Mouse (Mus musculus): ENCODE data around the gene Gm9837. TPM values are rescaled to one million over a fixed set of nuclear protein-coding genes. Genes with fewer than 3 reads are reported as not detected.

Gene Gm9837
- total and polyA plus RNA-seq, 2 experiments from 2014 or later: not detected

GRCm38 (mm10) chr11:53445562-53445961 is 24.7 kb downstream of the Gm9837 start:
- Histone ChIP-seq H3K4me3 (ENCODE audit: low read depth, low read length) (no peak overlapping the region), H3K4me1 (ENCODE audit: insufficient read depth, low read length) (no peaks in the 10 kb centered on the region), H3K9ac (replicated peaks; ENCODE audit: low read length, poor library complexity, severe bottlenecking) (no peak overlapping the region), H3K4me2 (ENCODE audit: low read depth, low read length, poor library complexity, severe bottlenecking) (no peak overlapping the region), H3K27ac (ENCODE audit: low read depth, low read length) (no peak overlapping the region), H3K9me3 (ENCODE audit: low read length) (no peaks in the 10 kb centered on the region), H3K36me3 (ENCODE audit: insufficient read depth, low read length) (no peaks in the 10 kb centered on the region), H3K27me3 (ENCODE audit: insufficient read depth, low read length) (no peaks in the 10 kb centered on the region)
- ATAC-seq (ENCODE audit: low FRiP score): no peak
- TF ChIP-seq CTCF (IDR thresholded peaks at IDR 0.05): no peak
- DNase-seq (ENCODE audit: low spot score): no peak
- WGBS: 53% methylated on average over 13 of the region's 13 CpGs

- DNase-seq (ENCODE audit: low spot score) (no peak), ATAC-seq (ENCODE audit: low FRiP score) (no peak)
- Histone ChIP-seq H3K9ac (replicated peaks; ENCODE audit: low read length, poor library complexity, severe bottlenecking) (no peak overlapping the region), H3K27ac (ENCODE audit: low read depth, low read length) (no peak overlapping the region), H3K9me3 (ENCODE audit: low read length) (no peaks in the 10 kb centered on the region), H3K4me2 (ENCODE audit: low read depth, low read length, poor library complexity, severe bottlenecking) (no peak overlapping the region), H3K27me3 (ENCODE audit: insufficient read depth, low read length) (no peaks in the 10 kb centered on the region), H3K36me3 (ENCODE audit: insufficient read depth, low read length) (no peaks in the 10 kb centered on the region), H3K4me1 (ENCODE audit: insufficient read depth, low read length) (no peaks in the 10 kb centered on the region), H3K4me3 (ENCODE audit: low read depth, low read length) (no peak overlapping the region)
- 31% methylated on average over 6 of the region's 6 CpGs for WGBS
- peak; percentile 70 for TF ChIP-seq CTCF (IDR thresholded peaks at IDR 0.05)
These were observed 26.4 kb downstream of the Gm9837 start for GRCm38 (mm10) chr11:53443861-53444260.

- no peak for ATAC-seq (ENCODE audit: low FRiP score)
- WGBS: 42% methylated on average over 12 of the region's 12 CpGs
These were observed 28.4 kb downstream of the Gm9837 start for GRCm38 (mm10) chr11:53441921-53442320.

GRCm38 (mm10) chr11:53436338-53436737 is 33.9 kb downstream of the Gm9837 start:
- no peak overlapping the region for H3K4me2 ChIP-seq (ENCODE audit: low read depth, low read length, poor library complexity, severe bottlenecking)
- WGBS: 86% methylated on average over 6 of the region's 6 CpGs
- no peak for ATAC-seq (ENCODE audit: low FRiP score)
- no peak for DNase-seq (ENCODE audit: low spot score)
- H3K27me3 ChIP-seq (ENCODE audit: insufficient read depth, low read length): no peaks in the 10 kb centered on the region
- H3K36me3 ChIP-seq (ENCODE audit: insufficient read depth, low read length): no peaks in the 10 kb centered on the region
- 0 out of 2 replicates have a peak, but pooled peaks cover 4% of the 10 kb centered on the region for H3K4me1 ChIP-seq (ENCODE audit: insufficient read depth, low read length)
- TF ChIP-seq CTCF (IDR thresholded peaks at IDR 0.05): no peak
- H3K4me3 ChIP-seq (ENCODE audit: low read depth, low read length): no peak overlapping the region
- no peak overlapping the region for H3K9ac ChIP-seq (replicated peaks; ENCODE audit: low read length, poor library complexity, severe bottlenecking)
- H3K9me3 ChIP-seq (ENCODE audit: low read length): no peaks in the 10 kb centered on the region
- no peak overlapping the region for H3K27ac ChIP-seq (ENCODE audit: low read depth, low read length)

More at GRCm38 (mm10) chr11:53441921-53442320, 28.4 kb downstream of the Gm9837 start:
- Histone ChIP-seq H3K4me1 (ENCODE audit: insufficient read depth, low read length) (no peaks in the 10 kb centered on the region), H3K9ac (replicated peaks; ENCODE audit: low read length, poor library complexity, severe bottlenecking) (no peak overlapping the region), H3K36me3 (ENCODE audit: insufficient read depth, low read length) (no peaks in the 10 kb centered on the region), H3K27me3 (ENCODE audit: insufficient read depth, low read length) (no peaks in the 10 kb centered on the region), H3K4me3 (ENCODE audit: low read depth, low read length) (no peak overlapping the region), H3K4me2 (ENCODE audit: low read depth, low read length, poor library complexity, severe bottlenecking) (no peak overlapping the region), H3K9me3 (ENCODE audit: low read length) (no peaks in the 10 kb centered on the region), H3K27ac (ENCODE audit: low read depth, low read length) (no peak overlapping the region)
- no peak for DNase-seq (ENCODE audit: low spot score)
- no peak for TF ChIP-seq CTCF (IDR thresholded peaks at IDR 0.05)

- Histone ChIP-seq H3K27me3 (ENCODE audit: insufficient read depth, low read length) (no peaks in the 10 kb centered on the region), H3K4me3 (ENCODE audit: low read depth, low read length) (no peak overlapping the region), H3K9me3 (ENCODE audit: low read length) (no peaks in the 10 kb centered on the region), H3K27ac (ENCODE audit: low read depth, low read length) (no peak overlapping the region), H3K9ac (replicated peaks; ENCODE audit: low read length, poor library complexity, severe bottlenecking) (no peak overlapping the region), H3K36me3 (ENCODE audit: insufficient read depth, low read length) (no peaks in the 10 kb centered on the region), H3K4me2 (ENCODE audit: low read depth, low read length, poor library complexity, severe bottlenecking) (no peak overlapping the region), H3K4me1 (ENCODE audit: insufficient read depth, low read length) (0 out of 2 replicates have a peak, but pooled peaks cover 5% of the 10 kb centered on the region)
- 82% methylated on average over 8 of the region's 8 CpGs for WGBS
- DNase-seq (ENCODE audit: low spot score) (no peak), ATAC-seq (ENCODE audit: low FRiP score) (no peak)
- no peak for TF ChIP-seq CTCF (IDR thresholded peaks at IDR 0.05)
These were observed 34.8 kb downstream of the Gm9837 start for GRCm38 (mm10) chr11:53435504-53435903.

GRCm38 (mm10) chr11:53433057-53433456 is 37.2 kb downstream of the Gm9837 start:
- no peak overlapping the region for H3K4me3 ChIP-seq (ENCODE audit: low read depth, low read length)
- WGBS: 70% methylated on average over 6 of the region's 6 CpGs
- ATAC-seq (ENCODE audit: low FRiP score) (no peak), DNase-seq (ENCODE audit: low spot score) (no peak)
- no peak overlapping the region for H3K27ac ChIP-seq (ENCODE audit: low read depth, low read length)
- no peaks in the 10 kb centered on the region for H3K9me3 ChIP-seq (ENCODE audit: low read length)
- no peaks in the 10 kb centered on the region for H3K27me3 ChIP-seq (ENCODE audit: insufficient read depth, low read length)
- H3K9ac ChIP-seq (replicated peaks; ENCODE audit: low read length, poor library complexity, severe bottlenecking): no peak overlapping the region
- H3K4me2 ChIP-seq (ENCODE audit: low read depth, low read length, poor library complexity, severe bottlenecking): no peak overlapping the region
- TF ChIP-seq CTCF (IDR thresholded peaks at IDR 0.05): no peak
- H3K36me3 ChIP-seq (ENCODE audit: insufficient read depth, low read length): peaks cover 8% of the 10 kb centered on the region
- H3K4me1 ChIP-seq (ENCODE audit: insufficient read depth, low read length): peaks cover 9% of the 10 kb centered on the region; the same call in 1 of the 2 replicates

All from midbrain, postnatal 0 days (tissue).